Mouse (Mus musculus) lung, postnatal 0 days (tissue): Measurements from ENCODE around the gene Plxnc1. TPM values are rescaled to one million over a fixed set of nuclear protein-coding genes. Genes with fewer than 3 reads are reported as not detected.

Experiments used
- ATAC-seq: fragments of 200-750 bp; cut with Nextera tagmentation; 2 replicates; pipeline ENCODE4 v1.8.0; 2017; ENCODE audit warnings: moderate library complexity
- DNase-seq: peaks from one replicate; pipeline ENCODE4 v3.0.0-alpha.2; 2016; ENCODE audit warnings: low spot score
- H3K27ac ChIP-seq: fragments of 300-500 bp; sonication (generic); 2 replicates; pipeline ENCODE4 v1.5.1; 2014; ENCODE audit warnings: antibody characterized with exemption, mild to moderate bottlenecking, low read length, mixed read lengths
- H3K27me3 ChIP-seq: fragments of 300-500 bp; sonication (generic); replicated peaks from 2 replicates; pipeline ENCODE4 v1.6.1; 2014; ENCODE audit warnings: low read length, mixed read lengths; ENCODE audit not compliant: insufficient read depth
- H3K36me3 ChIP-seq: fragments of 300-500 bp; sonication (generic); 2 replicates; pipeline ENCODE4 v1.6.1; 2014; ENCODE audit warnings: low read length, mixed read lengths; ENCODE audit not compliant: insufficient read depth
- H3K4me1 ChIP-seq: fragments of 300-500 bp; sonication (generic); 2 replicates; pipeline ENCODE4 v1.6.1; 2014; ENCODE audit warnings: antibody characterized with exemption, low read depth, low read length, mixed read lengths; ENCODE audit not compliant: insufficient read depth
- H3K4me2 ChIP-seq: fragments of 300-500 bp; sonication (generic); replicated peaks from 2 replicates; pipeline ENCODE4 v1.6.1; 2014; ENCODE audit warnings: low read depth, mild to moderate bottlenecking, low read length, moderate library complexity, mixed read lengths
- H3K4me3 ChIP-seq: fragments of 300-500 bp; sonication (generic); 2 replicates; pipeline ENCODE4 v1.5.1; 2014; ENCODE audit warnings: low read depth, low read length
- H3K9ac ChIP-seq: fragments of 300-500 bp; sonication (generic); replicated peaks from 2 replicates; pipeline ENCODE4 v1.6.1; 2014; ENCODE audit warnings: low read depth, mild to moderate bottlenecking
- H3K9me3 ChIP-seq: fragments of 300-500 bp; sonication (generic); 2 replicates; pipeline ENCODE4 v1.6.1; 2016; ENCODE audit warnings: low read length, mixed read lengths
- CTCF ChIP-seq: IDR thresholded peaks from 2 replicates; pipeline ENCODE4 v1.5.1; 2016; ENCODE audit warnings: antibody characterized with exemption, mild to moderate bottlenecking
- EP300 ChIP-seq: IDR thresholded peaks from 2 replicates; pipeline ENCODE4 v1.6.1; 2016; ENCODE audit warnings: antibody characterized with exemption, mild to moderate bottlenecking, control low read depth
- WGBS: fragments of 180-500 bp; shearing (Covaris S2); extraction: QIAGEN DNeasy Blood & Tissue Kit; methylation state at CpG from one replicate; pipeline ENCODE4 v1.1.7; 2014; 5-methylcytosine and 5-hydroxymethylcytosine counted together
- polyA plus RNA-seq: library from polyadenylated mRNA; unstranded; fragments of >200 nt; fragmentation: Nextera tagmentation; extraction: Ambion mirVana; gene quantifications from 2 replicates; pipeline ENCODE4 v1.2.1, GENCODE M21; 2015

Gene Plxnc1
- polyA plus RNA-seq, 1 experiment from 2014 or later, result 3.2 TPM

GRCm38 (mm10) chr10:94958311-94958710 is 13.7 kb upstream of the Plxnc1 start:
- H3K36me3 ChIP-seq, result no peaks in the 10 kb centered on the region
- no peak overlapping the region for H3K4me3 ChIP-seq
- H3K9ac ChIP-seq, result no peak overlapping the region
- H3K4me1 ChIP-seq, result no peaks in the 10 kb centered on the region
- H3K4me2 ChIP-seq, result no peak overlapping the region
- H3K9me3 ChIP-seq, result no peaks in the 10 kb centered on the region; the same call in 1 of the 2 replicates
- H3K27me3 ChIP-seq, result no peaks in the 10 kb centered on the region
- ATAC-seq (peak; percentile 47; the same call in 1 of the 2 replicates), DNase-seq (peak; percentile 81)
- no peak overlapping the region for H3K27ac ChIP-seq
- no peak for TF ChIP-seq EP300
- peak; percentile 95 for TF ChIP-seq CTCF
- 10% methylated on average over 7 of the region's 7 CpGs for WGBS

DNA sequence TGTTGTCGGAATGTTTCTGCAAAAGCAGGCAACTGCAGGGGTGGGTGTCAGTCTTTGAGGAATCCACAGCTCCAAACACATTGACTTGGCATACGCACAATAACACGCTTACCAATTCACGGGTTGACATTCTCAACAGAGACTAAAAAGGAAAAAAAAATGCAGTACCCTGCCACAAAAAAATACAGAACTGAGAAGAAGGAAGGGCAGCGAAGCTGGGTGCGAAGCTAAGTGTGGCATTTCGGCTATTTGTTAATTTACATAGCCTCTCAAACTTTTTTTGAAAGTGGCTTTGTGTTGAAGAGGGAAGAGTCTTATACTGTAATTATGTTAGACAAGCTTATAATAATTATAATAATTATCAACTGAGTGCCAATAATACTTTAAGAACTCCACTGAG is 13.1 kb upstream of the Plxnc1 start:
- Histone ChIP-seq H3K4me1 (no peaks in the 10 kb centered on the region), H3K4me2 (no peak overlapping the region), H3K36me3 (no peaks in the 10 kb centered on the region), H3K27ac (no peak overlapping the region), H3K4me3 (no peak overlapping the region), H3K9me3 (no peaks in the 10 kb centered on the region; the same call in 1 of the 2 replicates), H3K9ac (no peak overlapping the region), H3K27me3 (no peaks in the 10 kb centered on the region)
- 75% methylated on average over 7 of the region's 7 CpGs for WGBS
- TF ChIP-seq CTCF (no peak), EP300 (no peak)
- no peak for DNase-seq
- ATAC-seq, result no peak

- Histone ChIP-seq H3K4me1 (no peaks in the 10 kb centered on the region), H3K27me3 (peaks cover 6% of the 10 kb centered on the region; the same call in 1 of the 2 replicates), H3K9me3 (no peaks in the 10 kb centered on the region), H3K9ac (no peak overlapping the region), H3K36me3 (no peaks in the 10 kb centered on the region), H3K27ac (no peak overlapping the region), H3K4me2 (no peak overlapping the region), H3K4me3 (no peak overlapping the region)
- no peak for DNase-seq
- TF ChIP-seq CTCF (no peak), EP300 (no peak)
- 63% methylated on average over 10 of the region's 10 CpGs for WGBS
- no peak for ATAC-seq
These were observed 3.5 kb upstream of the Plxnc1 start for GRCm38 (mm10) chr10:94947915-94948675.

DNA sequence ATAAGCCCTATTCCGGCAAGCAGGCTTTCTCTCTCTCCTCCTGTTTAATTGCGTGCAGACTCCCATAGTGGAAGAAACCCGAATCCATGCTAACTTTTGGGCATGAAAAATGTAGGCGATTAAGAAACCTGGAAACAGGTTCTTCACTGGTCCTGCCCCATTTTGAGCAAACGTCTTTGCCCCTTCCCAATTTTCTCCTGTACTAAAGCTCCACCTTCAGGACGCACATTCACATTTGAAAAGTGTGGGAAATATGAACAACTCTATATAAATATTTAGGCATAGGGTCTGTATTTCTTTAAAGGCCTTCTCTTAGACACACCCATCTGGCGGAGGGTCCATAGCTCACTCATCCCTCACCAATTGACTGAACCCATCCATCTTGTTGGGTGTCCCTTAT is 2.8 kb upstream of the Plxnc1 start:
- ATAC-seq (no peak), DNase-seq (peak; percentile 38)
- Histone ChIP-seq H3K36me3 (no peaks in the 10 kb centered on the region), H3K27me3 (peaks cover 6% of the 10 kb centered on the region; the same call in 1 of the 2 replicates), H3K9me3 (no peaks in the 10 kb centered on the region), H3K4me3 (no peak overlapping the region), H3K4me2 (no peak overlapping the region), H3K27ac (no peak overlapping the region), H3K4me1 (0 out of 2 replicates have a peak, but pooled peaks cover 3% of the 10 kb centered on the region), H3K9ac (no peak overlapping the region)
- WGBS, result 41% methylated on average over 7 of the region's 7 CpGs
- TF ChIP-seq CTCF, result peak; percentile 51
- TF ChIP-seq EP300, result no peak

- Histone ChIP-seq H3K36me3 (no peaks in the 10 kb centered on the region), H3K4me2 (peak overlapping the region; percentile 99), H3K4me1 (0 out of 2 replicates have a peak, but pooled peaks cover 3% of the 10 kb centered on the region), H3K9me3 (no peaks in the 10 kb centered on the region), H3K27me3 (peaks cover 6% of the 10 kb centered on the region; the same call in 1 of the 2 replicates), H3K9ac (peak overlapping the region; percentile 48; the same call in 1 of the 2 replicates), H3K27ac (no peak overlapping the region), H3K4me3 (peak overlapping the region; percentile 74)
- WGBS, result 2% methylated on average over 33 of the region's 36 CpGs
- DNase-seq (peak; percentile 50), ATAC-seq (peak; percentile 15)
- TF ChIP-seq EP300 (no peak), CTCF (no peak)
These were observed 624 bp upstream of the Plxnc1 start for GRCm38 (mm10) chr10:94945206-94945711.

DNA sequence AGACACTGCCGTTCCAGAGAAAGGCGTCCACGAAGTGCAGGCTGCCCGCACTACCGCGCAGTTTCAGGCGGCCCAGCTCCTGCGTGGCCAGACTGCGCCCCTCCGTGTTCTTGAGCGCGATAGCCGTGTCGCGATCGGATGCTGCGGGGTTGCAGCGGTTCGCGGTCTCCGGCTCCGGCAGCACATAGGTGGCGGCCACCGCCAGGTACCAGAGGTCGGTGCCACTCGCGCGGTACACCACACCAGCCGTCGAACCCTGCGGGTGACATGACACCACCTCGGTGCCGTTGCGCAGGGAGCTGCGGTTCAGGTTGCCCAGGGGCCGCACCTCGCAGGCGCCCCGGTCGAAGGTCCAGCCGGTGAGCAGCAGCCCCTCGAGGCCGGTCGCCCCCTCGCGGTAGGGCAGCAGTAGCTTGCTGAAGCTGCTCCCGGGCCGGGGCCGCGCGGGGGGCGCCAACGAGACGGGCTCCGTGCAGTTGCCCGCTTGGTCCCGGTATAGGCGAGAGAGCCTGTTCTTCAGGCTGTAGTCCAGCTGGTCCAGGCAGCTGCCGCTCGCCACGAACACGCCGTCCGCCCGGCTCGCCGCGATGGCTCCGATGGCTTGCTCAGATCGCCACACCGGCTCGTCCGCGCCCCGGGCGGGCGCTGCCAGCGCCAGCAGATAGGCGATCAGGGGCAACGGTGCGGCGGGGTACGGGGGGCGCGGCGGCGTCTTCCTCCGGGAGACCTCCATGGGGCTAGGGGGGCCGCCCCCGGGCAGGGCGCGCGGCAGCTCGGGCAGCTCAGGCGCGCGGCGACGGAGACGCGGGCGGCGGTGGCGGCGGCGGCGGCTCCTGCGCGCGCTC is 567 bp downstream of the Plxnc1 start:
- Histone ChIP-seq H3K27me3 (peaks cover 6% of the 10 kb centered on the region; the same call in 1 of the 2 replicates), H3K27ac (0 out of 2 replicates have a peak overlapping the region, but pooled peaks have one; percentile 43), H3K4me1 (0 out of 2 replicates have a peak, but pooled peaks cover 3% of the 10 kb centered on the region), H3K9ac (peak overlapping the region; percentile 48), H3K4me2 (peak overlapping the region; percentile 99), H3K36me3 (no peaks in the 10 kb centered on the region), H3K4me3 (peak overlapping the region; percentile 74), H3K9me3 (no peaks in the 10 kb centered on the region)
- ATAC-seq (peak; percentile 55), DNase-seq (peak; percentile 69)
- WGBS, result 1% methylated on average over 83 of the region's 110 CpGs
- TF ChIP-seq EP300, result no peak
- TF ChIP-seq CTCF, result peak; percentile 69
